Mouse (Mus musculus) ES-E14 (cell line): ENCODE data around the gene Ddah2. TPM values are rescaled to one million over a fixed set of nuclear protein-coding genes. Genes with fewer than 3 reads are reported as not detected.

Source experiments
- DNase-seq: peaks from one replicate; pipeline ENCODE4 v3.0.0-alpha.2; 2013; ENCODE audit warnings: low read depth, low spot score
- H3K27ac ChIP-seq: 2 replicates; pipeline ENCODE4 v1.5.1; 2012; ENCODE audit warnings: low read depth, mild to moderate bottlenecking, low read length, moderate library complexity, mixed read lengths; ENCODE audit not compliant: poor library complexity, insufficient read depth, severe bottlenecking
- H3K36me3 ChIP-seq: 2 replicates; pipeline ENCODE4 v1.6.1; 2012; ENCODE audit warnings: mild to moderate bottlenecking, low read length, moderate library complexity, mixed read lengths; ENCODE audit not compliant: control insufficient read depth, poor library complexity, insufficient read depth, severe bottlenecking
- H3K4me1 ChIP-seq, 2 experiments: fragments of 150-350 bp in 1 of 2; sonication (generic) in 1 of 2; 2 replicates each; pipeline ENCODE4 v1.6.1; 2012; ENCODE audit warnings: low read length in 2 of 2, mild to moderate bottlenecking in 1 of 2, mixed read lengths in 1 of 2; ENCODE audit not compliant: control insufficient read depth in 2 of 2, insufficient read depth in 2 of 2, poor library complexity in 1 of 2
- H3K4me3 ChIP-seq, 2 experiments: fragments of 150-350 bp in 1 of 2; sonication (generic) in 1 of 2; 2 replicates each; pipeline ENCODE4 v1.5.1; 2012; ENCODE audit warnings: low read length in 2 of 2, low read depth in 1 of 2, mild to moderate bottlenecking in 1 of 2, mixed read lengths in 1 of 2; ENCODE audit not compliant: insufficient read depth in 1 of 2, poor library complexity in 1 of 2, severe bottlenecking in 1 of 2
- H3K9ac ChIP-seq: 2 replicates; pipeline ENCODE4 v1.6.1; 2012; ENCODE audit warnings: low read depth, mild to moderate bottlenecking, low read length, mixed read lengths; ENCODE audit not compliant: poor library complexity, insufficient read depth, severe bottlenecking
- H3K9me3 ChIP-seq: fragments of 150-350 bp; sonication (generic); 2 replicates; pipeline ENCODE4 v1.6.1; 2012; ENCODE audit warnings: low read depth, mild to moderate bottlenecking, low read length; ENCODE audit not compliant: control insufficient read depth, insufficient read depth
- CHD2 ChIP-seq: IDR thresholded peaks from 2 replicates; pipeline ENCODE4 v1.6.1; 2014; ENCODE audit warnings: mild to moderate bottlenecking, low read depth, low read length, inconsistent platforms
- HCFC1 ChIP-seq: IDR thresholded peaks from 2 replicates; pipeline ENCODE4 v1.6.1; 2012; ENCODE audit warnings: low read length, inconsistent platforms, borderline replicate concordance; ENCODE audit not compliant: insufficient read depth
- MAFK ChIP-seq: IDR thresholded peaks from 2 replicates; pipeline ENCODE4 v1.6.1; 2014; ENCODE audit warnings: mild to moderate bottlenecking, low read depth, low read length, inconsistent platforms; ENCODE audit not compliant: insufficient read depth
- ZC3H11A ChIP-seq: IDR thresholded peaks from 2 replicates; pipeline ENCODE4 v1.6.1; 2012; ENCODE audit warnings: low read depth, mild to moderate bottlenecking, inconsistent platforms, low read length, borderline replicate concordance
- ZNF384 ChIP-seq: IDR thresholded peaks from 2 replicates; pipeline ENCODE4 v1.6.1; 2012; ENCODE audit warnings: low read depth, low read length, inconsistent platforms
- in situ Hi-C, 2 experiments: fragments of 600-800 bp; cut with MboI; formaldehyde crosslinking; loops; one replicate each; pipeline ENCODE4 v1.15.1; 2025; ENCODE audit warnings: low sequenced_read_pairs in 2 of 2, inconsistent platforms in 1 of 2; ENCODE audit not compliant: unreplicated experiment in 2 of 2
- total RNA-seq: library from RNA; depleted of rRNA; stranded (reverse); fragments of 300-350 nt; gene quantifications from 2 replicates; pipeline ENCODE4 v1.2.3, GENCODE M21; 2012

Gene Ddah2
- total RNA-seq, 1 experiment: 45.0 TPM

GRCm38 (mm10) chr17:35027277-35028068 is 31.4 kb upstream of the Ddah2 start, which contains the start of gene Sapcd1:
Sapcd1 (minus strand) TSS chr17:35028016.
- no peaks in the 10 kb centered on the region for H3K9me3 ChIP-seq
- in situ Hi-C loops: no loop called here
- peak within 1 kb of the TSS; percentile 8; the same call in 1 of the 2 replicates for H3K27ac ChIP-seq
- DNase-seq: no peak
- TF ChIP-seq CHD2 (no peak), ZC3H11A (no peak), HCFC1 (no peak), ZNF384 (no peak), MAFK (no peak)
- H3K4me1 ChIP-seq: peaks cover 0 to 29% of the 10 kb centered on the region in 2 experiments; a peak in 2 of 4 replicates
- H3K4me3 ChIP-seq: peak within 1 kb of the TSS in 1 of 2 experiments; percentile 4; a peak in 1 of 4 replicates
- no peaks in the 10 kb centered on the region for H3K36me3 ChIP-seq
- no peak within 1 kb of the TSS for H3K9ac ChIP-seq

GRCm38 (mm10) chr17:35028315-35028714 is 30.5 kb upstream of the Ddah2 start:
- Histone ChIP-seq H3K4me3 (no peak overlapping the region), H3K36me3 (no peaks in the 10 kb centered on the region), H3K9me3 (no peaks in the 10 kb centered on the region), H3K9ac (no peak overlapping the region), H3K4me1 (peaks cover 0 to 29% of the 10 kb centered on the region in 2 experiments; a peak in 2 of 4 replicates), H3K27ac (no peak overlapping the region)
- in situ Hi-C loops: no loop called here
- TF ChIP-seq ZNF384 (no peak), MAFK (no peak), ZC3H11A (no peak), HCFC1 (no peak), CHD2 (no peak)
- no peak for DNase-seq

- Histone ChIP-seq H3K9me3 (no peaks in the 10 kb centered on the region), H3K4me3 (no peak overlapping the region), H3K36me3 (no peaks in the 10 kb centered on the region), H3K4me1 (peaks cover 0 to 29% of the 10 kb centered on the region in 2 experiments; a peak in 2 of 4 replicates), H3K9ac (no peak overlapping the region), H3K27ac (no peak overlapping the region)
- no peak for TF ChIP-seq ZC3H11A
- no peak for TF ChIP-seq ZNF384
- TF ChIP-seq HCFC1: no peak
- no peak for TF ChIP-seq CHD2
- in situ Hi-C loops: no loop called here
- DNase-seq: no peak
Measured at GRCm38 (mm10) chr17:35029691-35030532, 28.9 kb upstream of the Ddah2 start.

- Histone ChIP-seq H3K4me3 (no peak overlapping the region), H3K9me3 (no peaks in the 10 kb centered on the region), H3K4me1 (peaks cover 0 to 23% of the 10 kb centered on the region in 2 experiments; a peak in 2 of 4 replicates), H3K36me3 (no peaks in the 10 kb centered on the region), H3K9ac (no peak overlapping the region), H3K27ac (no peak overlapping the region)
- no peak for TF ChIP-seq ZC3H11A
- TF ChIP-seq CHD2: no peak
- TF ChIP-seq HCFC1: no peak
- no peak for TF ChIP-seq MAFK
- TF ChIP-seq ZNF384: no peak
- no peak for DNase-seq
- in situ Hi-C loops: no loop called here
Measured at GRCm38 (mm10) chr17:35031272-35031671, 27.6 kb upstream of the Ddah2 start.
